Mouse (Mus musculus) liver, embryonic 18 days (tissue): ENCODE measurements around the gene Mrap2. TPM values are rescaled to one million over a fixed set of nuclear protein-coding genes. Genes with fewer than 3 reads are reported as not detected.

Experiments
- polyA plus RNA-seq: library from polyadenylated mRNA; depleted of rRNA; stranded (reverse); fragments of >200 nt; gene quantifications from 2 replicates; pipeline ENCODE4 v1.2.3, GENCODE M21; 2012; rRNA removed

Mrap2 gene
- polyA plus RNA-seq: not detected in 2 replicates

DNA sequence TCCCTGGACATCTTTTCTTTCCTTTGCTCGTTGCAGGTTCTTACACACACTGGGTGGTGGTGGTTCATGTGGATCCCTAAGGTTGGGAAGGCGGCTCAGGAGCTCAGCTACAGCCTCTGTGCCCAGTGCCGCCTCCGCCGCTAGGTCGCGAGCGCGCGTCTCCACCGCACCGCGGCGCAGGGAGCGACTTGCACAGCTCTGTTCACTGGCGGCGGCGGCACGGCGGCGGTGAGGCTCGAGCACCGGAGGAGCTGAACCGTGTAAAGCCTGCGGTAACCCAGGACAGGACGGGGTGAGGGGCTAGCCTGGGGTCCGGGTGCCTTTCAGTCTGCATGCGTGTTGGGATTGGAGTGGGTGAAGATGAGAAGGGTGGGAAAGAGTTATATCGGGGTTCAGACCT, at the start of gene Mrap2:
Gene Mrap2, plus strand, starts transcription at position 201 of the 400 bp plus-strand sequence.

Other genes with a start within 250 kb of the Mrap2 start
- not detected in 2 replicates for gene Ripply2, start 128.8 kb upstream of the Mrap2 start, polyA plus RNA-seq
- 11.8 and 13.0 TPM in 2 replicates for gene Cyb5r4, start 122.3 kb upstream of the Mrap2 start, polyA plus RNA-seq
- gene Cep162, start 111.2 kb downstream of the Mrap2 start, polyA plus RNA-seq: 0.82 and 0.88 TPM in 2 replicates